Mouse (Mus musculus) cerebellum, adult 2 months (tissue): ENCODE measurements around the gene Ddc. TPM values are rescaled to one million over a fixed set of nuclear protein-coding genes. Genes with fewer than 3 reads are reported as not detected.

ENCODE experiments used
- DNase-seq, 2 experiments: peaks; one replicate each; pipeline ENCODE4 v3.0.0; 2021
- H3K27ac ChIP-seq: fragments of 200-500 bp; 2 replicates; pipeline ENCODE4 v1.5.1; 2012; ENCODE audit warnings: low read length, control low read depth, inconsistent platforms; ENCODE audit not compliant: insufficient read depth
- H3K27me3 ChIP-seq: fragments of 200-500 bp; 2 replicates; pipeline ENCODE4 v1.6.1; 2012; ENCODE audit warnings: inconsistent platforms, mild to moderate bottlenecking, low read length, moderate library complexity; ENCODE audit not compliant: control insufficient read depth, insufficient read depth
- H3K4me1 ChIP-seq: fragments of 200-500 bp; 2 replicates; pipeline ENCODE4 v1.6.1; 2011; ENCODE audit warnings: low read length; ENCODE audit not compliant: control insufficient read depth, insufficient read depth
- H3K4me3 ChIP-seq: fragments of 200-500 bp; replicated peaks from 2 replicates; pipeline ENCODE3; 2011; ENCODE audit warnings: mild to moderate bottlenecking, low read depth, low read length, control low read depth; ENCODE audit not compliant: insufficient read depth
- CTCF ChIP-seq: fragments of 200-500 bp; IDR thresholded peaks from 2 replicates; pipeline ENCODE4 v1.5.1; 2011; ENCODE audit warnings: low read depth, mild to moderate bottlenecking, control low read depth, low read length, moderate library complexity, borderline replicate concordance; ENCODE audit not compliant: insufficient read depth
- POLR2A ChIP-seq: fragments of 200-500 bp; IDR thresholded peaks from 2 replicates; pipeline ENCODE4 v1.6.1; 2011; ENCODE audit warnings: low read length, control low read depth, borderline replicate concordance; ENCODE audit not compliant: insufficient read depth
- WGBS: fragments of 180-500 bp; shearing (Covaris S2); methylation state at CpG from one replicate; pipeline ENCODE4 v1.1.7; 2018; 5-methylcytosine and 5-hydroxymethylcytosine counted together
- polyA plus RNA-seq: library from polyadenylated mRNA; depleted of rRNA; stranded (reverse); fragments of >200 nt; gene quantifications from 2 replicates; pipeline ENCODE4 v1.2.3, GENCODE M21; 2012

Gene Ddc
- polyA plus RNA-seq, 1 experiment: 13.1 TPM

DNA sequence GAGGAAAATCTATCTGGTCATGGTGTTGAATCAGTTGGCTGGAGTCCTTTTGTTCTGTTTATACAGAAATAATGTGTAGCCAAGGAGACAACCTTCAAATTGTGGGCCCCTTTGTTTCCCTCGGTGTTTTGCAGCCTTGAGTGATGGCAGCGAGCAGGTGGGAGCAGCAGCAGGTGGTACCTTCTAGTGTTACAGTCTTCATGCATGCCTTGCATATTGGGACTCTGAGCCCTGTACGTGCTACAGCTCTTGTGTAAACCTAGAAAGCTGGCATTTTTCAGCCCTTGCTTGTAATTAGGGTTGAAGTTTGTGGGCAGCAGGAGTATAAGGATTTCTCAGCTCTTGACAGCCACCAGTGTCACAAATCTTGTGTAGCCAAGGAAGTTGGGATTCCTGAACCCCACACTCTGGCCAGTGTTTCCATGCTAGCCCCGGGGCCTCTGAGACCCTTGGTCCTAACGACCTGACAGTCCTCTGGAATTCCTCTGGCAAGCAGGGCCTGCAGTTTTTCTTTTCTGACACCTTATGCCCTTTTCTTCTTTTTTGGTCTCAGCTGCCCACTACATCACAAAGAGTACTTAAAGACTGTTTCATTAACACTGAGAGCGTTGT lies 42.8 kb downstream of the Ddc start:
- WGBS: 37% methylated on average over 6 of the region's 6 CpGs
- Histone ChIP-seq H3K27ac (no peak overlapping the region), H3K27me3 (no peaks in the 10 kb centered on the region), H3K4me3 (no peak overlapping the region), H3K4me1 (no peaks in the 10 kb centered on the region)
- no peak for DNase-seq
- TF ChIP-seq CTCF (no peak), POLR2A (no peak)

DNA sequence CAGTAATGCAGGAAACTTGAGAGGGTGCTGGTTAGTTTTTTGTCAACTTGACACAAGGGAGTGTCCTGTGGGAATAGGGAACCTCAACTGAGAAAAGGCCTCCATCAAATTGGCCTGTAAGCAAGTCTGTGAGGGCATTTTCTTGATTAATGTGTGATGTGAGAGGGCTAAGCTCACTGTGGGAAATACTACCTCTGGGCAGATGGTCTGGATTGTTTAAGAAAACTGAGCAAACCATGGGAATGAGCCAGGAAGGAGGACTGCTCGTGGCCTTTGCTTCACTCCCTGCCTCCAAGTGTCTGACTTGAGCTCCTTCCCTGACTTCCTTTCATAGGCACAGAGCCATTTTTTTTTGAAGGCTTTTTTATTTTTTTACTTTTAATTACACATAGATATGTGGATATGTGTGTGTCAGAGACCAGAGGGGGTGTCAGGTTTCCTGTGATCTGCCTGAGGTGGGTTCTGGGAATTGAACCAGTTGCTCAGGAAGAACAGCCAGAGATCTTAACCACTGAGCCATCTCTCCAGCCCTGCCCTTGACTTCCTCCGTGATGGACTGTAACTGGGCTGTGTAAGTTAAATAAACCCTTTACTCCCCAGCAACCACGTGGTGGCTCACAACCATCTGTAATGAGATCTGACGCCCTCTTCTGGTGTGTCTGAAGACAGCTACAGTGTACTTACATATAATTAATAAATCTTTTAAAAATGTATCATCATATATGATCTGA lies 44.0 kb downstream of the Ddc start:
- Histone ChIP-seq H3K27ac (no peak overlapping the region), H3K4me3 (no peak overlapping the region), H3K4me1 (no peaks in the 10 kb centered on the region), H3K27me3 (no peaks in the 10 kb centered on the region)
- 66% methylated on average over 4 of the region's 4 CpGs for WGBS
- no peak for TF ChIP-seq CTCF
- TF ChIP-seq POLR2A: no peak
- DNase-seq: no peak

DNA sequence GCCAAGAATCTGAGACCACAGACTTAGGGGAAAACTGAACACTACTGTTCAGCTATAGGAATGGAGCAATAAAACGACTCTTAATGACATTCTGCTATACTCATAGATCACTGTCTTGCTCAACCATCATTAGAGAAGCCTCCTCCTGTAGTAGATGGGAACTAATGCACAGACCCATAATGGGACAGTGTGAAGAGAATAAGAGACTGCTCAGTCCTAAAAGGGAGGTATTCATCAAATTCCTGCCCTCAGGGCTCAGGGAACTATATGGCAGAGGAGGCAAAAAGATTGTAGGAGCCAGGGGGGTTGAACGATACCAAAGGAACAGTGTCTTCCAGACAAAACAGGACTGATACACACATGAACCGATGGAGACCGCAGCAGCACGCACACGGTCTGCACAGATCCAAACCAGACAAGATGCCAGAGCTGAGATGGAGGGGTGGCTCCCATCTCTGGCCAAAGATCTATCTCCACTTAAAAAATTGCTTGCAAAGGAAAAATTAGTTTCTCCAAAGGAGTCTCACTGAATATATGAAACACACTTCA lies 45.9 kb downstream of the Ddc start:
- 84% methylated on average over 6 of the region's 6 CpGs for WGBS
- no peak overlapping the region for H3K4me3 ChIP-seq
- TF ChIP-seq POLR2A (no peak), CTCF (no peak)
- H3K27ac ChIP-seq: no peak overlapping the region
- H3K27me3 ChIP-seq: no peaks in the 10 kb centered on the region
- no peaks in the 10 kb centered on the region for H3K4me1 ChIP-seq
- no peak for DNase-seq

DNA sequence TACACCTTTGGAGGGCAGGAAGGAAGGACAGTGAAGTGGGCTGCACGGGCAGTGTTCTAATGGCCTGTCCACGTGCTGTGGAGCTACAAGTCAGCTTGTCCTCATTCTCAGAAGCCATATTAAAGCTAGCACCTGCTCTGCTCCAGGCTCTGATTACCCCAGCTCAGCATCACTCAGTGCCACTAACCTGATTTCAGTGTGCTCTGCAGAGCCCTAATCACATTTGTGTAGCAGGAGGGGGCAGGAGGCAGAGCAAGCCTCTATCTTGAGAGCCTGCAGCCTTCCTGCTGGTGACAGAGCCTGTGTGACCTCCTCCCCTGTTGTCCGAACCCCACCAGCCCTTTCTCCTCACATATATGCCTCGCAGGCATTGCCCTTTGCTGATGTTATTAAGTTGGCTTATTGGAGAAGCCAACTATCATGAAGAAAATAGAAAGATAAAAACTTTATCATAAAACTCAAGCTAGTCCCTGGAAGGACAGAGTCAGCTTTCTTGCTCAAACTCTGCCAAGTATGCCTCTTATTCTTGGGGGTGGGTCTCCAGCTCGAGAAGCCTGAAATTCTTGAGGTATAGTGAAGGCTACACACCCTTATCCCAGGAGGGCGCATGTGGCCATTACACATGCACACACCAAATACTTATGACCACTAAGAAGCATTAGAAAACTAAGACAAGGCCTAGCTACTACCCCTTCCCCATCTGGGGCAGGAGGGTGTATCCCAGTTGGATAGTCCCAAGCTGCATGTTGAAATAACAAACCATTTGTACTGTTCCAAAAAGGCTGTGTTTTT lies 47.3 kb downstream of the Ddc start:
- 80% methylated on average over 6 of the region's 6 CpGs for WGBS
- Histone ChIP-seq H3K27me3 (no peaks in the 10 kb centered on the region), H3K27ac (peak overlapping the region; percentile 13; the same call in 1 of the 2 replicates), H3K4me1 (no peaks in the 10 kb centered on the region), H3K4me3 (no peak overlapping the region)
- no peak for TF ChIP-seq POLR2A
- TF ChIP-seq CTCF: no peak
- peak; percentile 13 to 49 for DNase-seq

DNA sequence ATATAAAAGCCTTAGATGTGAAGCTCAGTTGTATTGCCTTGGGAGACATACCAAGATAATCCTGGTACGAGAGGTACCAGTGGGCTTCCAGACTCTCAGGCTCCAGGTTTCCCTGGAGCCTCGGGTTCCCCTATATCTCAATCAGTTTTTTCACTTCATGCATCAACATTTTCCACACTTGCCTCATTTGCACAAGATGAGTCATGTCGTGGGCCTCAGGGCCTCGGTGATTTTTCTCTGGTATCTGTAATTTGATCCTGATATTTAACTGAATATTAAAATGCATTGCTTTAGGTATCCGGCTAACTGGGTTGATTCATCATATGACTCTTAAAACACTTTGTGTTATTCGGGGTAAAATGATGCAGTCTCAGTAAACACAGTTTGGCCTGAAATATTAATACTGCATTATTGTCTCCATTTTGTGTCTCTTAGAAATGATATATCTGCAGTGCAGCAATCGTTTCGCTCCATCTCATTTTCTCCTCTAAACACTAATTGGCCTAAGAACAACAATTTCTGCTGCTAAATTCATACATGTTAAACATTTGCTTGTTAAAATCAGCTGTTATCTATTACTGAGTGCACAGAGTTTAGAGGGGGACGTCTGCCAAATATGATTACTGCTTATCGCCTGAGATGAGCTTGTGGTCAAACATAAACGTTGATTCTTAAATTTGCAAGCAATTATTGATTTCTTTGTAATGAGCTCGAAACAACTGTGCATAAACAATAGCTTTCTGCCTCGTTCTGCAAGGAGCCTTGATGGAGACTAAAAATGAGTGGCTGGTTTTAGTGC lies 48.2 kb downstream of the Ddc start:
- H3K4me1 ChIP-seq: peaks cover 5% of the 10 kb centered on the region
- DNase-seq: no peak
- 73% methylated on average over 13 of the region's 13 CpGs for WGBS
- TF ChIP-seq CTCF (no peak), POLR2A (no peak)
- no peak overlapping the region for H3K4me3 ChIP-seq
- no peak overlapping the region for H3K27ac ChIP-seq
- H3K27me3 ChIP-seq: no peaks in the 10 kb centered on the region

DNA sequence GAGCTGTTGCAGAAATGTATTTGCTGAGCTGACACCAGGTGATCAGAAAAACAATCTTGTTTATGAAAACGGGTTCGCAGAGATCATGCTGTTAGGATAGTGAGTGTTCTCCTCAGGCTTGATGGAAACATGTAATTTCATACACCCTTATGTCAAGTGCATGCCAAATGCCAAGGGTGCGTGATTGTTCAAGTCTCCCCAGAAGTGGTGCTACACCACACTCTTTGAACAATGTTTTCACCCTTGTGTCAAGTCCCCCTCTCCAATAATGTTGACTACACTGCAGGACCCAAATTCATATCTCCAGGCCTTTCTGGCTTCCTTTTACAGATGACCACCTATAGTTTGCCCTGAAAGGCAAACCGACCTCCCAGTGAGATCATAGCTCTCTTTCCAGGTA lies 49.5 kb downstream of the Ddc start:
- 89% methylated on average over 4 of the region's 4 CpGs for WGBS
- H3K4me3 ChIP-seq: no peak overlapping the region
- peaks cover 10% of the 10 kb centered on the region for H3K4me1 ChIP-seq
- H3K27me3 ChIP-seq: no peaks in the 10 kb centered on the region
- no peak for TF ChIP-seq POLR2A
- TF ChIP-seq CTCF: no peak
- no peak for DNase-seq
- no peak overlapping the region for H3K27ac ChIP-seq

DNA sequence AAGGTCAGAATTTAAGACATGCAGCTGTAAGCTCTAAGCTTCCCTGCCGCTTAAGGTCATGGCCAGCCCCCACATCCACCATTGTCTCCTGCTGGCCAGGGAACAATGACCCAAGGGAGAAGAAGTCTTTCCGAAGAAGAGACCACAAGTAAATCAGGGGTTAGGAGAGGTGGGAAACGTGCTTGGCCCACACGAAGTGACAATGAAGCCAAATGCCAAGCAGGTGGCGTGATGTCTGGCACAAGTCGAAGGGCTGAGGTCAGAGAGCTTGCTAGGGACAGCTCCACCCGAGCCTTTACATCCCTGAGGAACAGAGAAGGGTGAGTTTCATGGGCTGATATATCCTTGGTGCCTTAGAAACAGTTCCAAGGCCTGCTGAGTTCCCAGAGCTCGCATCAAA lies 52.9 kb downstream of the Ddc start:
- WGBS: 54% methylated on average over 8 of the region's 8 CpGs
- H3K27ac ChIP-seq: no peak overlapping the region
- no peaks in the 10 kb centered on the region for H3K27me3 ChIP-seq
- TF ChIP-seq CTCF (no peak), POLR2A (no peak)
- H3K4me3 ChIP-seq: no peak overlapping the region
- DNase-seq: no peak
- H3K4me1 ChIP-seq: peaks cover 10% of the 10 kb centered on the region
